Mouse (Mus musculus): ENCODE data around the gene Tnnc1.
A peak's percentile ranks its signal among the peaks of the same experiment; 100 is the strongest.

The Tnnc1 gene

GRCm38 (mm10) chr14:31184195-31184594 lies 23.9 kb upstream of the Tnnc1 start:
- DNase-seq (ENCODE audit: low spot score), result no peak

GRCm38 (mm10) chr14:31186656-31187055 lies 21.5 kb upstream of the Tnnc1 start:
- no peak for DNase-seq (ENCODE audit: low spot score)

DNA sequence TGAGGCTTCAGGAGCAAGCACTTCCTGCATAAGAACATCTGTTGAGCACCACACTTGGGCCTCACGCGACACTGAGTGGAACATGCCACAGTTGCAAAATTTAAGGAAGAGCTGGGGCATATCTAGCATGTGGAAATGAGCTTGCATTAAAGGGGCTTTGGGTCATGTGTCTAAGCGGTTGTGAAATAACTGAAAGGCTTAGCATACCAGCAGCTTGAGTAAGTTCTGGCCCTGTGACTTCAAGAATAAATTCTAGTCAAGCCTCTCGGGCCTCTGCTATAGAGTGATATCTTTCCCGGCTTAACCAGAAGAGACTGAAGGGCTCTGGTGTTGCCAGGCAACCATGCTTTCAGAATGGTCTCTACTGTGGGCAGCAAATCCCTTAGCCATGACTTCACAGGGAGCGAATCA lies 19.3 kb upstream of the Tnnc1 start:
- no peak for DNase-seq (ENCODE audit: low spot score)

GRCm38 (mm10) chr14:31189348-31189747 lies 18.8 kb upstream of the Tnnc1 start:
- no peak for DNase-seq (ENCODE audit: low spot score)

GRCm38 (mm10) chr14:31191936-31192335 lies 16.2 kb upstream of the Tnnc1 start:
- DNase-seq (ENCODE audit: low spot score), result no peak

DNA sequence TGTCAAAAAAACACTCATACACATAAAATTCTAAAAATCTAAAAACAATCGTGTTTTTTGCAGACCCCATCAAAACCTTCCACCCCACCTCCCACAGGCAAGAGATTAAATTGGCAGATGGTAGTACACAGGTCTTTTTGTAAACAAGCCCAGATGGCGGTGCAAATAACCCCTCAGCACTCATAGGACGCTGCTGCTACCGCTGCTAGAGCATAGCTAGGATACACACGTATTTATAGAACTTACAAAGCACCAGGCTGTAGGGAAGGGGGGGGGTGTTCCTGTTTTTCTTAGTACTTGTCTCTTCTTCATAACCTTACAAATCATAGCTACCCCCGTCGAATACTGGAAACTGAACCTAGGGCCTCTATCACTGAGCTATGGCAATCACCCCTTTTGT lies 14.3 kb upstream of the Tnnc1 start:
- DNase-seq (ENCODE audit: low spot score), result no peak

- no peak for DNase-seq (ENCODE audit: low spot score)
Measured at GRCm38 (mm10) chr14:31194441-31194840, 13.7 kb upstream of the Tnnc1 start.

- no peak for DNase-seq (ENCODE audit: low spot score)
Measured at GRCm38 (mm10) chr14:31194891-31195513, 13.1 kb upstream of the Tnnc1 start.

- no peak for DNase-seq (ENCODE audit: low spot score)
Measured at GRCm38 (mm10) chr14:31195521-31195920, 12.6 kb upstream of the Tnnc1 start.

DNA sequence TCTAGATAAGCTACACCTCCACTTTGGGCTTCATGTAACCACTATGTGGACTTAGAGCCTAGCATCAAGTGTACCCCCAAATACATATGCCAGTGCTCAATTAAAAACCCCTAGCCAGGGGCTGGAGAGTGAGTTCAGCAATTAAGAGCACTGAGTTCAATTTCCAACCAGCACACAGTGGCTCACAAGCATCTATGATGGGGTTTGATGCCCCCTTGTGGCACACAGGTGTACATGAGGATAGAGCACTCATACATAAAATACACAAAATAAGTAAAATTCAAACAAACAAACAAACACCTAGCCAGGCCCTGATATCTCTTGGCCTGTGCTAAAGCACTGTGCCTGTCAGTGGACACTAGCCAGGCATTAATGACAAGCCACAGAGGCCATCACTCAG lies 12.1 kb upstream of the Tnnc1 start:
- DNase-seq (ENCODE audit: low spot score), result no peak

- DNase-seq (ENCODE audit: low spot score), result no peak
Measured at GRCm38 (mm10) chr14:31197547-31198516, 10.3 kb upstream of the Tnnc1 start.

DNA sequence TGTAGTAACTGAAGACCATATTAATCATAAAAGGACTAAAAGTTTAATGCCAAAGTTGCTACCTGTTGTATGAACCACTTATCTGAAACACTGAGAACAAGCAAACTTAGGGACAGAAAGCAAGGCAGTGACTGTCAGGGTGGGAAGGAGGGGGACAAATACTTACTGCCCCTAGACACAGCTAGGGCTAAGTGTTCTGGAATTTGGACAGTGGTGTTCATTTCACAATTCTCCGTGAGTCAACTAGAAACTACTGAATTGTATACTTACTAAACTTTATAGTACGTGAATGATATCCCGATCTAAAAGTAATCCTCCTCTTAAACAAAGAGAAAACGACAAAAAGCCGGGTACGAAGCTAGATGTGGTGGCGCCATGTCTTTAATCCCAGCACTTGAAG lies 8.5 kb upstream of the Tnnc1 start:
- DNase-seq (ENCODE audit: low spot score), result no peak

GRCm38 (mm10) chr14:31200038-31200437 lies 8.1 kb upstream of the Tnnc1 start:
- DNase-seq (ENCODE audit: low spot score), result no peak

DNA sequence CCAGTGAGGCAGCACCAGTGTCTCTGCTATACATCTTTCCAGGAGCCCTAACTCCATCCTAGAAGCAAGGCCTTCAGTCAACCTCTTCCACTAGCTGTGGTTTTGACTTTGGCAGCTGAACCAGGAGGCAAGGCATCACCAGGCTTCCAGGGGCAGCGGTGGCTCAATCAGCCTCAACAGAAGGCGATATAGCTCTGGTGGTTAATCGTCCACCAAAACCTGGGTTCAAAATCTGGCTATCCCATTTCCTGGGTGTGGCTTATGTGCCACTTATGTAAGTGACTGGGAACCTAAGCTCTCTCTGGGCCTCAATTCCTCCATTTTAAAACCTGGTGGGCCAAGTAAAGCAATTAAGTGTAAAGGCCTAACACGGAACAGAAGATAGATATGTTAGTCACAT lies 3.3 kb upstream of the Tnnc1 start:
- no peak for DNase-seq (ENCODE audit: low spot score)

DNA sequence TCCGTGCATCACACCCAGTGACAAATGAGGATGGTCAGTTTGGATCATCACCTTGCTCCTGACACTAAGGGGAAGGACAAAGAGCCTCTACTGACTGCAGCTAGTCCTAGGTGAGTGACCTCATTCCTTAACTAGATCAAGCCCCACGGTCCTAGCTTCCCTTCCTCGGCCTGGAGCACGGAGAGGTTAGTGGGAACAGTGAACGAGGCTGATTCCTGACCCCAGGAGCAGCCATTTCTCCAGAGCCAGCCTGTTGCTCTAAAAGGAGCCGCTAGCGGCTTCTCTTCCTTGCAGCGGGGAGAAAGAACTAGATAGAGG lies 2.9 kb upstream of the Tnnc1 start:
- no peak for DNase-seq (ENCODE audit: low spot score)

DNA sequence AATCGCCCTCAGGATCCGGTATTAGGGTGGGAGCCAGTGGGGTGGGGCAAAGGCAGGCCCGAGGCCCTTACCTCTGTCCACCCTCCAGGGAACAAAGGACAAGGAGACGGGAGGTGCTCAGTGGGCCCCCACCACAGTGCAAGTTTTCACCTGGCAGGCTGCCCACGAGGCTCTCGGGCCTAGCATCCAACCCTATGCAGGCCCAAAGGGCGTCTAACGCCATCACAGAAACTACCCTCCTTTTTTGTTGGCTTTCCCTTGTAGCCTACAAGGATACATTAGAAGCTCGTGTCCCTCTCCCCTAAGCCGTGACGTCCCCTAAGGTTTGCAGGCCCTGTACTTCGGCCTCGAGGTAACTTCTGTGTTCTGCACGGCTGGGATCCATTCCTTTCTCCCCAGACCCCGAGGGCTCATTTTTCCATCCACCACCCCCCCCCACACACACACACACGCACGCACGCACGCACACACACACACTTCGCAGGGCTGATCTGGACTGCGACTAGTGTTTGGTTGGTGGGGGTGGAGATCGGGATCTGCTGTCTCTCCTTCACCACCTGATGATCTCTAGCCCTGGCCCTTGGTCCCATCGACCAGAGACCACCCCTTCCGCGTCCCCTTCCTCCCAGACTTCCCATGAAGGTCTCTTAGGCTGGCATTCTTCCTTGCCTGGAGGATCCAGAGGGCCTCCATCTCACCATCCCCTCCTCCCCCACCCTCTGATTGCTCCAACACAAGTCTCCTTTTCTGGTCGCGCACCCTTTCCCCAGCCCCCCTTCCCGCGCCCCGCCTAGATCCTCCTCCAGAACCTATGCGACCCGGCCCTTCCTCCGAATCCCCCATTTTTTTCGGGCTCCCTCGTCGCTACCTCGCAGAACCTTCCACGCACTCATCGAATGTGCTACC lies 2.3 kb upstream of the Tnnc1 start:
- peak; percentile 50 for DNase-seq (ENCODE audit: low spot score)

DNA sequence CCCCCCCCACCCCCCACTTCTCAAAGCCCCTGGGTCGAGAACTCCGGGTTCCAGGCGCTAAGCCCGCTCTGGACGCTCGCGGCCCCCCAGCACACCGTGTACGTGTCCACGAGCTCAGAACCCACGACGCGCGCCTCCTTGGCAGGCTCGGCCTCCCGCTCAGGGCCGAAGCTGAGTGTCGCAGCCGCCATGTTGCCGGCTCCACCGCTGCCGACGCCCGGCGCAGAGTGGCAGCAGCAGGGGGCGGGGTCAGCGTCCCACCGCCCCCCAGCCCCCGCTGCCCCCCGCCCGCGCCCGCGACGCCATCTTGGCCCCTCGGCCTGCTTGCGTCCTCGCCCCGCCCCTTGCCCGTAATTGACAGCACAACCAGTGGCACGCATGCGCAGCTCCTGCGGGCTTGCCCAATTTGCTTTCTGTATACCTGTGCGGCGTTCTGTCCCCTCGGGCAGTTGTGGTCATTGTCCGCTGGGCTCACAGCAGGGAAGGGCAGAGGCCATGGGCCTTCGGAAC lies 1.6 kb upstream of the Tnnc1 start:
- DNase-seq (ENCODE audit: low spot score), result peak; percentile 96

DNA sequence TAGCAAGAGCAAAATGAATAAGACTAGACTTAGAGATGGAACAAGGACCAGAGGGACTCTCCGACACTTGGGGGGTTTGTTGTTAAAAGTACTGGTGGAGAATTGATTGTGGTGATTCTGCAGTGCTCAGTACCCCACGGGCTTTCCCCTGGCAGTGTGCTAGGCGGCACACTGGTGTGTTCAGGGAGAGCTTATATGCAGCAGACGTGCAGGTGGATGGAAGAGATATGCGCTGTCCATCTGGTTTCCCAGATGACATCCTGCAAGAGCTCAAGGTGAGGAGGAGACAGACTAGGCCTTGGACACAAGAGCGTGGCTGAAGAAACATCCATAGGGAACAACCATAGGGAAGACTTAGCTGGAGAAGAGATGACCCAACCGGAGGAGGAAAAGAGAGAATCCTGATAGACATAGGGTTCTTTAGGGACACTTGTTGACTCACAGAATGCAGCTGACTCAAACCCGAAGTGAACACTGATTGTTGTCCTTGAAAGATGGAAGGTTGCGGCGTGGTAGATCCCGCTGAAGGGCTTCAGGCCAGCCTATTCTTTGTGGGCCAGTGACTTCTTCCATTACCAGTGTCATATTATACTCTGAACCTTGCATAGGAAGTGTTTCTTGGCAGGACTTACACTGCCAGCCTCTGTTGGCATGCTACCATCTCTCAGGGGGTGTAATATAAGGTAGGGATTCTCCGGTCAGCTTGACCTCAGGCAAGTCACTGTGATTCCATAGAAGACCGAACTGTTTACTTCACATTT lies 862 bp upstream of the Tnnc1 start:
- no peak for DNase-seq (ENCODE audit: low spot score)

GRCm38 (mm10) chr14:31209133-31209557 lies 1.0 kb downstream of the Tnnc1 start:
- no peak for DNase-seq (ENCODE audit: low spot score)

DNA sequence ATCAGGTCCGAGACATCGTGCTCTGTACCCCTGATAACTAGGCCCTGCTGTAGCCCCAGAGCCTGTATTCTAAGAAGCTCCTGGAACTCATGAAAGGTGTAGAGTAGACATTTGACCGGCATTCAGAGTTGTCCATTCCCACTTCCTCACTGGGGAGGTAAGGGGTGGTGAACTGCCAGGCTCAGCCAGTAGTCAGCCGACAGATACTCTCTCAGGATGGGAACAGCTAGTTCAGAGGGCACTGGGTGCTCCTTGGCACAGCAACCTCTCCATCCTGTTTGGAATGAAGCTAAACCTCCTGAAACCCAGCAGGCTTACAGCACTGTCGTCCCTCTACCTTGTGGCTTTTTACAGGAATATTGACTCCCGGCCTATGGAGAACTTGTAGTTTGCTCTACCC lies 3.7 kb downstream of the Tnnc1 start:
- no peak for DNase-seq (ENCODE audit: low spot score)

- no peak for DNase-seq (ENCODE audit: low spot score)
Measured at GRCm38 (mm10) chr14:31212499-31212898, 4.4 kb downstream of the Tnnc1 start.

GRCm38 (mm10) chr14:31213868-31214267 lies 5.8 kb downstream of the Tnnc1 start:
- no peak for DNase-seq (ENCODE audit: low spot score)
